Mouse (Mus musculus): ENCODE measurements around the gene Fam205c.
"Not testable (repeated sequence)": the region's sequence is repeated elsewhere in the genome, so short reads cannot be mapped to it uniquely, and the experiment has no call there.

DNA sequence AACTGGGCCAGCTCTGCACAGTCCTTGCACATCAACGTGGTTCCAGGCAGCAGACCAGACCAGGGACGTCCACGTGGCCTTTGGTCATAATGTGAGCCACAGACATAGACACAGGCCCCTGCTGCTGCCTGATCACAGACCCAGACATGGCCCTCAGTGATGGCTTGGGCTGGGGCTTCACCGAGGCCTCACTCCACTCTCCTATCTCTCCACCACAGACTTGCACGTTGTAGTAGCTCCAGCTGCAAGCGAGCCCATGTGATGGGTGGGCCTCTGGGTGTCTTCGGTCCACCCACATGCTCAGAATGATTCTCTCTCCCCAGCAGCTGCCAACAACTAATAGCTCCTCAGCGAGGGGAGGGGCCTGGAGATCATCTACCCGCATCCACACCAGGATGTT is 13.6 kb downstream of the Fam205c start:
- not testable (repeated sequence) for TF ChIP-seq POLR2AphosphoS5 (IDR thresholded peaks at IDR 0.05; ENCODE audit: insufficient replicate concordance, low read depth, low read length); GATA1 (IDR thresholded peaks at IDR 0.05; ENCODE audit: borderline replicate concordance, low read length); CTCF (IDR thresholded peaks at IDR 0.05; ENCODE audit: low read depth, low read length)

Measured in G1E (cell line).